Mouse (Mus musculus) lung, postnatal 0 days (tissue): Measurements from ENCODE around the gene Ano10.

ENCODE experiments used
- CTCF ChIP-seq: IDR thresholded peaks from 2 replicates; pipeline ENCODE4 v1.5.1; 2016; ENCODE audit warnings: antibody characterized with exemption, mild to moderate bottlenecking
- EP300 ChIP-seq: IDR thresholded peaks from 2 replicates; pipeline ENCODE4 v1.6.1; 2016; ENCODE audit warnings: antibody characterized with exemption, mild to moderate bottlenecking, control low read depth

DNA sequence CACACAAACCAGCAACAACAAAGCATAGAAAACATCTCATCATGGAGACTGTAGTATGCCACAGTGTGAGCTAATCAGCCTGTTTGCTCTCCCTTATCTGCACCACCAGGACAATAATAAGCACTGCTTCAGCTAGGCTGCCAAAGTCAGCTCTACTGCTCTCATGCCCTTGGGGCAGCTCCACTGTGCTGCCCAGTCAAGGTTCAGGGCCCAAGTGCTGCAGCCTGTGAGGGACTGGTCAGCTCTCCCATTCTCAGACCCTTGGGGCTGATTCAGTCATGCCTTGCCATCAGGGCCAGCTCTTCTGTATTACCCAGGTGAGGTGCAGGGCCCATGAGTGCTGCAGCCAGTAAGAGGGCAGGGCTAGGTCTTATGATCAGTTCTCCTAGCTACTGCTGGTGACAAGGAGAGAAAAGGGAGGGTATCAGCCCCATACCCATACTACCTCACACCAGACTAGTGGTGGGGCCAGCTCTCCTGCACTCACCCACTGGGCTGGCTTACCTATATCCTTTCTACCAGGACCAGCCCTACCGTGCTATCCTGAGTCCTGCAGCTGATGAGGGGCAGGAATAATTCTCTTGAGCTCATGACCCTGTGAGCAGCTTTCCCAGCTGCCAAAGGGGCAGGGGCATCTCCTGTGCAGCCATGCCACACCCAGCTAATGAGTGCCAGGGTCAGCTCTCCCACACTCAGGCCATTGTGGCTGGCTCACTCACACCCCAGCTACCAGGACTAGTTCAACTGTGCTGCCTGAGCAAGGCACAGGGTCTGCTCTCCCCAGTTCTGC, 158.9 kb downstream of the Ano10 start:
- no peak for TF ChIP-seq CTCF
- no peak for TF ChIP-seq EP300
